Mouse (Mus musculus): ENCODE measurements at regions not wholly inside any gene's neighbourhood (a gene's known extent, or its start where the extent isn't known, plus 50 kb on each side); places are given as distances from the start of the nearest gene placed in this dataset.

DNA sequence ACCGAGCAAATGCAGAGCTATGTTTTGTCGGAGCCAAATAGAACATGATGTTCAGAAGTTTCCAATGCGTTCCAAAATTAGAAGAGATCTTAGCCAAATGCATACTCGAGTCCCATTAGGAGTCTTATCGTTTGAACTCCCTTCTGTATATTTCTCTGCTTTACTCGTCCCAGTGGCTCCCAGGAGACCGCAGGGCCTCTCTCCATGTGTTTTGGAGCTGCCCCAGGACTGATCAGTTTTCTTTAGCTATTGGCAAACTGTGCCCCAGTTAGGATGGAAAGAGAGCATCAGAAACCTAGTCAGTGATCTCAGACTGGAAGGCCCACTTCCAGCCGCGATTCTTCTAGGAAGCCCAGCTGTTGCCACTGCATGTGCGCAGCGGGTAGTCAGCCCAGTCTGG is 152.0 kb upstream of the Serp2 start:
- DNase-seq (ENCODE audit: low spot score in 2 of 2) = peak in 1 of 2 experiments; percentile 54

DNA sequence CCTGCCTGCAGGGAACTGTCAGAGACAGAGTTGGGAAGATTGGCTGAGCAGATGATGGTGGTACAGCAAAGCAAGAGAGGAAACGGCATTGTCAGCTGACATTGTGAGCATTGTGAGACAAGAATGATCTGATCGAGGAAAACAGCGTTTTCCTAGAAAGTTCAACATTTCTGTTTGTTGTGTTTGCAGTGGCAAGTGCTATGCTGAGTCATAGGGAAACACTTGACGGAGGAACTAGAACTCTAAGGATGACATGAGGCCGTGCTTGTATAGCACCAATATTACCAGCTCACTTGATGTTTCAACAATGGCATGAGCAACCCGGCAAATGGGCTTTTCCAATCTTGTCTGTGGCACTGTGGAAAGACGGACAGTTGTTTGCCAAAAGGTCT is 146.7 kb upstream of the Serp2 start:
- no peak for DNase-seq (ENCODE audit: low spot score in 2 of 2)

DNA sequence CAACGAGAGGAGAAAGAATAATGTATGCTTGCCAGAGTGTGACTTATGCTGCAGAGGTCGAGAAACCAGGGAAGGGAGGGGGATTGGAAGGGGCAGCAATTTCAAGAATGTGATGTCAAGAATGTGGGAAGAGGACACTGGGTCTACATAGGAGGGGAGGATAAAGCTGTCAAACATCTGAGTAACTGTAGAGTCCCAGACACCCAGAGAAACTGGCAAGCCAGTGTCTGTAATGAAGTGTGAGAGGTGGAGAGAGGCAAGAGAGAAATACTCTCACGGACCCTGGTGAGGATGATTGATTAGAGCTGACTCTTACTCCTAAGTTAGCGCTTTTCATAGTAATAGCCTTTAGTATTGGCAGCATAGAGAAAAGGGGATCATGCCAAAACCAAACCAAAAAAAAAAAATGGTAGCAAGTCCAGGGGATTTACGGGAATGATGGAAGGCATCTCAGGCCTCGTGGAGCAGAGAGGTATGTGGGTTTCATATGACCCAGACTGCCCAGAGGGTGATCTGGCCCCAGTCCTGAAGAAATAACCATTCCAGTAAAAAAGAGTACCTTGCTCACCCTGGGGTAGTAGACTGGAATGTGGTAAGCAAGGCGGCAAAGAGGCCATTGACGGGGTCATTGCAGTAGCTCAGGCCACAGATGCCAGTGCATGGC is 146.2 kb upstream of the Serp2 start:
- no peak for DNase-seq (ENCODE audit: low spot score in 2 of 2)

DNA sequence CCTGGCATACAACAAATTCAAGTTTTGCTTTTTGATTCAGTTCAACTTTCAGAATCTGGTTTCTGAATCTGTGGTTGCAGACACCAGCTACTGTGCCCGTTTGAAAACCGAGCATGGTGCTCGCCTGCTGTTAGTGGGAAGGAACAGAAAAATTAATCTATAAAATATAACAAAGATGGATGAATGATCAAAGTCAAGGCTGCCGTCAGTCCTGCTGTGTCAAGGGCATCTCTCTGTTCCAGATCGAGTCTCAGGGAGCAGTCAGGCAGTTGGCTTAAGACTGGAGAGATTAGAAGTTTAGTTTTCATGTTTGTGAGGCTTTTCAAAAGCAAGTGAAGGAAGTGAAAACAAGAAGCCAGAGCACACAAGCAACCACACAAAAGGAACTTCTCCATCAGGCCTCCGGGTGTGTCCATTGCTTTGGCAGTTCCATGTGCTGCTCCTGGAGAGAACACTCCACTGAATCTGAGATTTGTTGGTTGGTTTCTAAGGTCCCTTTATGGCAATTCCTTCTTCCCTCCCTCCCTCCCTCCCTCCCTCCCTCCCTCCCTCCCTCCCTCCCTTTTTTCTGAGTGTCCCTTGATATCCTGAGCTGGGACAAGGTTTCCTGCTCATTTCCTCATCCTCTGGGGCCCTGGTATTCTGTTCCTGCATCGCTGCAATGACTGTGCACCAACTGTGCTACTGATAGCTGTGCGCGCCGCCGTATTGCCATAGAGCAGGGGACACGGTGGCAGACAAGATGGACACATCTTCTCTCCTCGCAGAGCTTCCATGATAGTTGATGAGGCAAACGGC is 145.4 kb upstream of the Serp2 start:
- no peak for DNase-seq (ENCODE audit: low spot score in 2 of 2)

DNA sequence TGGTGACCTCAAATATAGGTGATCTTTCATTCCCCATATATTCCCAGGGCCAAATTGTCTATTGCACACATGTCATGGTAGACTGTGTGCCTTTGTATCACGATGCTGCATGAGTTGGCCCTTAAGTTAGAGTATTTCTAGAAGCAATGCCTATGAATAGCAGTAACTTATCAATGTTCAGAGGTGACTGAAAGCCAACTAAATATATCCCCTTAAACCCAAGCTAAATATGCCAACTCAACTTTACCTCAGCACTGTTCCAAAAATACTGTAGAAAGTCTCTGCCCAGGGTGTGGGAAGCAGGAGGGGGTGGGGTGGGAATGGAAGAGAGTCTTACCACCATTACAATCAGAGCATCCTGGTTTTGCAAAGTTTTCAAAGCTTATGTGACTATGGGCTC is 144.6 kb upstream of the Serp2 start:
- no peak for DNase-seq (ENCODE audit: low spot score in 2 of 2)

DNA sequence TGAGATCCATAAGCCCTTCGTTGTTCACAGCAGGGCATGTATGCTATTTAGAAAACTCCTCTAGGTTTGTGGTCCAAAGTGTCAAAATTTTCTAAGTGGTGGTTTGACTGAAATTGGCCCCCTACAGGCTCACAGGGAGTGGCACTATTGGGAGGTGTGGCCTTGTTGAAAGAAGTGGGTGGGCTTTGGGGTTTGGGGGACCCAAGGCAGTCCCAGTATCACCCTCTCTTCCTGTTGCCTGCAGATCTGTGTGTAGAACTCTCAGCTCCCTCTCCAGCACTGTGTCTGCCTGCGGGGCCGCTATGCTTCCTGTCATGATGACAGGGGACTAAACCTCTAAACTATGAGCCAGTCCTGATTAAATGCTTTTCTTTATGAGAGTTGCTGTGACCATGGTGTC is 144.1 kb upstream of the Serp2 start:
- DNase-seq (ENCODE audit: low spot score in 2 of 2) = no peak

DNA sequence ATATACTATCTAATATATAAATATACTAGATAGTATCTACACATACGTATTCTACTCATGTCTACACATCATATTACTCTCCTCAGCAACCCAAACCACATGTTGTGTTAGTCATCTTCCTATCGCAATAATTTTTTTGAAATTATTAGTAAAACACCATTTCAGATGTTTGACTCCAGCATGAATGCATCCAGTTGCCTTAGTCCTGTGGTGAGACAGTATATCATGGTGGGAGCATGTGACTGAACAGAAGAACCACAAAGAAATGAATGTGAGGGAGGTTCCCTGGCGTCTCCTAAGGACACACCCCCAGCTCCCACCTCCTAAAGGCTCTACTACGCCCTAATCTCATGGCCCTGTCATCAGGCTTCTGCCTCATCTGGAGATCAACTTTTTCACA is 143.5 kb upstream of the Serp2 start:
- DNase-seq (ENCODE audit: low spot score in 2 of 2) = no peak

DNA sequence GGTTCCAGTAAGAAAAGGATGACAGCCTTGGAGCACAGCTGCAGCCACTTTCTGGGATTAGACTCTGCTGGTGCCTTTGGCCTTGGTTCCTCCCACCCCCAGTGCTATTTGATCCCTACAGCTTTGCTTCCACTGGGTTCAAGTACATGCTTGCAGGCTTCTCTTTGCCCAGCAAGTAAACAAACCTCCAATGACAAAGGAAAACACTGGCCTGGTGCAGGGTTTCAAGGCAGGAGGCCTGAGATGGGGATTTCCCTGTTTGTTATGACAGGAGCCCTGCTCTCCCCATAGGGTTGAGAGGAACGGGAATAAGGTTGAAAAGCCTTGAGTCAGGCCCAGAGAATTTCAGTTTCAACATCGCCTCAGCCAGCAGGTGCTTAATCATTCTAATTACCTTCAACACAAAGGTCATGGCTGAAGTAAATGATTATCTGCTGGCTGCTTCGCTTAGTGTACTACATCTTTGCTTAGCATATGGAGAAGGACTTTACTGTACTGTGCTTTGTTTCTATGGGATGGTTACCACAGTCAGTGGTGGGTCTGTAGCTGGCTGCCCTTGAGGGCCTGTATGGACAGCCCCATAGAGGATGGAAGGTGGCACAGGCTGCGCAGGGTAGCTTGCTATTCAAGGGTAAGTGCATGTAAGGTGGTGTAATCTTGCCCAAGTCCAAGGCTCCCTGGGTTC is 142.2 kb upstream of the Serp2 start:
- peak in 1 of 2 experiments; percentile 48 for DNase-seq (ENCODE audit: low spot score in 2 of 2)

DNA sequence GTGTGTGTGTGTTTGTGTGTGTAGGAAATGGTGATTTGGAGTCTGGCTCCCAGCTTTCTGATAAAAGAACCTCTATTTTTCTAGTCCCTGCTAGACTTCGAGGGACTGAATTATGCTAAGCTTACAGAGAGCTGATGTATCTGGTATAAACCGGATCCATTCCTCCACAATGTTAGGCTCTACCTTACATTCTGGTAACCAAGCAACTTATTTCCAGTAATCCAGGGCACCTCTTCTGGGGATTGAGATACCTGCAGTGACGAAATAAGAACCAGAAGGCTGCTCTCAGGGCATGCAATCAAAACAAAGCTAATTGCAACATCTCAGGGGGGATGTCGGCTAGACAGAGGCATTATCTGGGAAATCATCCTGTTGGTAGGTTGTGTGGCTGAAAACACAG is 140.0 kb upstream of the Serp2 start:
- no peak for DNase-seq (ENCODE audit: low spot score in 2 of 2)

DNA sequence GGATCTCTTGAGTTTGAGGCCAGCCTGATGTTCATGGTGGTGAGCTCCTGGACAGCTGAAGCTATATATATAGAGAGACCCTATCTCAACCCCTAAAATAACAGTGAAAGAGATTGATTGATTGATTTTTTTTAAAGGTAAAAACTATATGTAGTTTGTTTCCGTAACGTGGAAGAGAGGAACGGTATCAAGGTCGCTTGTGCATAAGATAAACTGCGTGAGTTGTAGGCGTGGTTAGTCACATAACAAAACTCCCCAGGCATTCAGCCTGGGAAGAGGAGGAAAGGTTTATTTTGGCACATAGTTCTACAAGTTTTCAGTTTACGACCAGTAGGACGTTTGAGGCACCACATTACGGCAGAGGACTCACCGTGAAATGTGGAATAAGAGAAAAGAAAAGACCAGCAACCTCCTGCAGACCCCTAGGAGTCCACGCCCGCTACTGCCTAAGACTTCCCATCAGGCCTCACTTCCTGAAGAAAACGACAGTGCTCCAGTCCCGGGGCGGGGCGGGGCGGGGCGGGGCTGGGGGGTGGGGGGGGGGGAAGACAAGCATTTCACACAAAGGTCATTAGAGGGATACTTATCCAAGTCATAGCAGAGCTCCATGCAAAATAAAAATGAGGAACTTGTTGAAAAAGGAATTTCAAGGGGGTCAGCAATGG is 139.1 kb upstream of the Serp2 start:
- DNase-seq (ENCODE audit: low spot score in 2 of 2) = no peak

DNA sequence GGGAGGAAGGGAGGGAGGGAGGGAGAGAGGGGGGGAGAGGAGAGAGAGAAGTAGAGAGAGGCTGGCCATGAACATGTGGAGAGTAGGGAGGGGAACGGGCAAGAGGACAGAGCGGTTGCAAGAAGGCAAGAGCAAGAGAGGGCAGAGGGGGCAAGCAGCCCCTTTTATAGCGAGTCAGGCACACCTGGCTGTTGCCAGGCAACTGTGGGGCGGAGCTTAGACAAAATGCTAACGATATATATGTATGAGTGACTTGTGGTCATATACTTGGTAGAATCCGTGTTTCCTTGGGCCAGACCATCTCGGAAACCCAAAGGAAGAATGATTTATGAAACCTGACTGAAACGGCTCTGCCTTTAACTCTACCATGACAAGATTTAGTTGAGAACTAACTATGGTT is 138.2 kb upstream of the Serp2 start:
- no peak for DNase-seq (ENCODE audit: low spot score in 2 of 2)

DNA sequence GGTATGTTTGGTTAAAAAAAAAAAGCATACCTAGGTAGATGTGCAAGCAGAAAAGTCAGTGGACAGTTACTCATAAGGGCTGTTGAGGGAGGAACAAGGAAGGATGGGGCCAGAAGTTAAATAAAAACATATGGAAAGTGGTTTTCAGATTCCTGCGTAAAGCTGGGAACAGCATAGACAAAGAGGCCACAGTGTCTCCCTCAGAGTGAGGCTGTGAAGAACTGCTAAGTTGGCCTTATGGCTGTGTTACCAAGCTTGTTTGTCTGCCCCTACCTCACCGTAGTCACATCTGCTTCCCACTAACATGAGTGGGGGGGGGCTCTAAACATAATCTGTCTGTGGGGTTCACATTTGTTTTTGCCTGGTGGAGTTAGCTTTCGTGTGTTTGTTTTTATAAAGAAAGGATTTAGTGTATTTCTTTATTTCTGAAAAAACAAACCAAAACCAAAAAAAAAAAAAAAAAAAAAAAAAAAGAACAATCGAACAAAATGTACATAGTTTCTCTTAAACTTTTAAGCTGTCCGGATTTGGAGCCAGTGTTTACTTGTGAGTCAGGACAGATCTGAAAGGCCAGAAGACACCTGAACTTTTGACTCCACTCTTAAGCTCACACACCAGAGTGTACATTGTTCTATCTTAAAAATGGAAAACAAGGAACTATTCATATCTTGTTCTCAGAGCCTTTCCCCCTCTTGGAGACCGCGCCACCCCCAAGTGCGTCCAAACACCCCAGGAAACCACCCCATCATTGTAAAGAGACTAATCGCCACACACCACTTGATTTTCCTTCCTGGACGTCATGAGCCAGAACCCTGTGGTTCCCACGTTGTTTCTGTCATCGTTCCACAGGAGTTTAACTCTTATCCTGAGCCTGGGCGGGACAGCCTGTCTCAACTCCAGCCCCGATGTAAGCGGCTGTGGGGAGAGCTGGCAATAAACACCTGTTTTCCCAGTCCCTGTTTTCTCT is 136.9 kb upstream of the Serp2 start:
- no peak for DNase-seq (ENCODE audit: low spot score in 2 of 2)

DNA sequence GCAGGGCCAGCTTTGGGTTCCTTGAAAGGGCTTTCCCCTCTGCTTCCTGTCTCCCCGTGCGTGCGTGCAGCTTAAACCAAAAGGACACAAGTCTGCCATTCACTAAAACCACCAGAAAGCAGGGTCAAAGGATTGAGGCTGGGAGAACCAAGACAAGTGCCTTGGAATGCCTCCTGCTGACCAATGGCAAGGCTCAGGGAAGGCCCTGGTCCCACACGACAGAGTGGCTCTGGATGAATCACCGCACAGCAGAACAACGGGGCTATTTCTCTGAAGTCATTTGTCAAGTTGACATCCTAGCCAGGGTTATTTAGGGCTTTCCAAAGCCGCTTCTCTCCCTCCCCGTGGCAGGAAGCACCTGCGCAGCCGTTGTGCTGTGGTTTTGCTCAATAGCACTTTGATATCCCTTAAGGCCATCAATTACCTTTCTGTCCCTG is 131.3 kb upstream of the Serp2 start:
- no peak for DNase-seq (ENCODE audit: low spot score in 2 of 2)

DNA sequence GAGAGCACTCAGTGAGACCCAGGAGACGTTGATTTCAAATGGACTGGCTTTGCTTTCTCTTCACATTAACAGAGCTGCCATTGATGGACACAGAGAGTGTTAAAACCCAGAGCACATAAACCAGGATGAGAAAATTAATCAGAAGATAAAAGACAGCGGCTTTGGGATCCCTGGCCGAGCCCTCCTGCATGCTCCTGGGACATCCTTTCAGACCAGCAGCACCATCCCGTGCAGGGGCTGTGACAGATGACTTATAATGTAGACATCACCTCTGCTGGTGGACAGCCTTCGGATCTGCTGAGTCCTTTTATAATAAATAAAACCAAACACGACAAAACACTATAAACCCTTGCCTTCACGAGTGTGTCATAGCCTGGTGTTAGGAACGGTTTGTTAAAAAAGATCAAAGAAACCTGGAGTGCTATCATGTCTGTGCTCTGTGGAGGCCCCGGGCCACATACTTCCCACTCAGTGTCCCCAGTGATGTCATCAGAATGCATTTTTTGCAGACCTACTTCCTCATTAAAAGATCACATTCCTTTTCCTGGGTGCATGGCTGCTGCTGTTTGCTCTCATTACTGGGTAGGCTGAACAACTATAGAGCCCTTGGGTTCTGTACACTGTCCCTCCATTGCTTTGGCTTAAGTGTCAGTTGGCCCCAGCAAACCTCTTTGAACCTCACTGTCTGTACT is 130.2 kb upstream of the Serp2 start:
- no peak for DNase-seq (ENCODE audit: low spot score in 2 of 2)

DNA sequence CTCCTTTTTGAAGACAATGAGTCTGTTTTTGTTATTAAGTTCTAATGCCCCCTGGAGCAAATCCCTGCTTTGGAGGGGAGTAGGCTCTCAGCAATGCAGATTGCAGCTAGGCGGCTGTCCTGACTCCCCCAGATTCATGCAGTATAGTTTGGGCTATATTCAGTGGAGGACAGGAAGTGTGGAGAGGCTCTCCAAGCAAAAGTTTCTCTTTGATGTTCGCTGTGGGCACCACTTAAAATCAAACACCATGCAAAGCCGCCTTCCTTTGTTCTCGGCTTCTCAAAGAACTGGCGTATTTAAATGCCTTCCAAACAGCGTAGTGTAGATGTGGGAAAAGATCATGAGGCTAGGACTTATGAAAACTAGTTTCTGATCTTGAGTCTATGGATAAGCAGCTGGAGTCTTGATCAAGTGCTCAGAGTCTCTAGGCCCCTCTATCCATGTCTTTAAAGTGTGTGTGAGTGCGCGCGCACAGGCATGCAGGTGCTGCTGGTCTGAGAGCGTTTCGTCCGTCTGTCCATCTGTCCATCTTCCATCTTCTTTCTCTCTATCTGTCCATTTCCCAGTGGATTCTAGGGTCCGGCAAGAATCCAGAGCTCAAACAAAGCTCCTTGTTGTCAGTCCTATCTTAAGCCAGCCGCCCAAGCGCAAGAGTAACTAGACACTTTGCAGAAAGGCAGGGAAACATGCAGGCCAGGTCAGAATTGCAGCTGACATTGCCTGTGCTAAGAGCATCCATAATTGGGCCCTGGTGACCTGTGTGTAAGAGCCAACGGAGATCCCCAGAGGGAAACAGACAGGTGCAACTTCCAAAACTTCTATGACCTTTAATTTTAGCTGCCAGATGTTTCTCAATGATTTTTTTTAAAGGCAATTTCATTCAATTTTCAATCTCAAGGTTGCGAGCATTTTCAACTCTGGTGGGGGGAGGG is 129.4 kb upstream of the Serp2 start:
- DNase-seq (ENCODE audit: low spot score in 2 of 2) = no peak

DNA sequence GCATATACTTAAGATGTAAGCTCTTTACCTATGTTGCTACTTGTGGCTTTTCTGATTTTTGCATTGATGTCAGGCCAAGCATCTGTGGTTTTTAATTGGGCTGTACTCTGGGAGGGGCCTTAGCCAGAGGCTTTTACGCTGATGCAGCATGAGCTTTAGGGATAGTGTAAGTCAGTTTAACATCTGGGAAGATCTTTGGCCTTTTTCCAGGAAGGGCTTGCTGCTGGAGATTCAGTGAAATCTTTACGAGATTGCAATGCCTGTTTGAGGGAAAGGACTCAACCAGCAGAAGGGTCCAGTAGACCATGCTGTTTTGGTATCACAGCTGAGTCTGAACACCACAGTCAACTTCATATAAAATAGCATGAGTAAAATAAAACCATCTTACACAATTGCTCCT is 127.6 kb upstream of the Serp2 start:
- no peak for DNase-seq (ENCODE audit: low spot score in 2 of 2)

DNA sequence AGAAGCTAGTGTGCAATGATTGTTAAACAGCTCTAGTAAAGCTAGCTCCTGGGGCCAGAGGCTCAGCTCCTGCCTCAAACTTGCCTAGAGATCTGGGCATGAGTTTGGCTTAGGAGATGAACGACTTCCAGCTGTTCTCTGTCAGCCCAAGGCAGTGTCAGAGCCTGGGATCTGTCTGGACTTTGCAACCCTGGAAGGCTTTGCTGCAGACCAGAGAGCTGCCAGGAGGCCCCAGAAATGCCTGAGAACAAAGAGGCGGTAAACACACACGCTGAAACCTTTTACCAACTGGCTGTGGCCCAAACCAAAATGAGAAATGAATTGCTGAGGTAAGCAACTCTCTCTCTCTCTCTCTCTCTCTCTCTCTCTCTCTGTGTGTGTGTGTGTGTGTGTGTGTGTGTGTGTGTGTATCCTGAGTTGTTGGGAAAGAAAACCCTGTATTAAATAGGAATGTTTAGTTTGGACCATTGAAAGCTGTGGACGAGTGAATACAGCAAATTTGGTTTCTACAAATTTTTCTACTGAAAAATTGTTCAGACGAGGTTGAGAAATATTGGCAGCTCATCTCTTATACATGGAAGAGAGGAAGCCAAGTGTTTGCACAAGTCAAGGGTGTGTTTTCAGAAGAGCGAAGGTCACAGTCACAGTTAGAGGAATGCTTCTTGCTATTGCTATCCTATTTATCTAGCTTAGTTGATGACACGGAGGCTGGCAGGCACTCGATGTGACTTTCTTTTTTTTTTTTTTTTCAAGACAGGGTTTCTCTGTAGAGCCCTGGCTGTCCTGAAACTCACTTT is 125.1 kb upstream of the Serp2 start:
- DNase-seq (ENCODE audit: low spot score in 2 of 2) = peak; percentile 66 to 73

DNA sequence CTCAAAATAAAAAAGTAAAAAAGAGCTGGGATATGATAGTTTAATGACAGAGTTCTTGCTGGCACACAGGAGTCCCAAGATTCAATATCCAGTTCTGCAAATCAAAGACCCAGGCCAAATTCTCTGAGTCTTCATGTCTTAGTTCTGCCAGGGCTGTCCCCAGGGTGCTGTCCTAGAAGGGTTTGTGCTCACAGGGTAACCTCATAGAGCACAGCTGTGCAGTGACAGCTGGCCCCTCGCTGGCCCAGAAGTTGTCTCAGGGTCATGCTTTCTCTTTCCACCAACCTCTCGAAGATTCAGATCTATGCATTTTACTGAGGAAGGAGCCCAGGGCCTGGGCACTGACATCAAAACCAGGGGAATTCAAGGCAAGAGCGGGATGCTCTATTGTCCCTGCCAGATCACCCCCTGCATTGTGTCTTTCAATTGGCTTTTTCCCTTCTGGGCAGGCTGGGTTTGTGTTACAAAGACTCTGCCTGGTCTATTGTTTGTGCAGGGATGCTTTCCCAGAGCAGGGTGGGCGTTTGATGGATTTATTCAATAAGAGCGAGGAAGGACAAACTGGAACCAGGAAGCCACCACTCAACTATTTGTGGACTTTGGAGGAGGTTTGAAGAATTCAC is 121.9 kb upstream of the Serp2 start:
- no peak for DNase-seq (ENCODE audit: low spot score in 2 of 2)
